Mouse (Mus musculus): ENCODE results near the gene Ccdc61. TPM values are rescaled to one million over a fixed set of nuclear protein-coding genes. Genes with fewer than 3 reads are reported as not detected.
A peak's percentile ranks its signal among the peaks of the same experiment; 100 is the strongest.

The Ccdc61 gene
- polyA plus RNA-seq, 1 experiment from 2014 or later = 23.0 TPM

GRCm38 (mm10) chr7:18926911-18927310 is 16.7 kb upstream of the Ccdc61 start:
- Histone ChIP-seq H3K9me3 (no peaks in the 10 kb centered on the region), H3K36me3 (no peaks in the 10 kb centered on the region), H3K4me3 (peak overlapping the region; percentile 96), H3K4me1 (replicated peaks) (peaks cover 87% of the 10 kb centered on the region), H3K9ac (peak overlapping the region; percentile 100), H3K4me2 (peak overlapping the region; percentile 77), H3K27me3 (no peaks in the 10 kb centered on the region), H3K27ac (replicated peaks) (peak overlapping the region; percentile 96)
- peak; percentile 5; the same call in 1 of the 2 replicates for ATAC-seq (ENCODE audit: low read depth)
- 43% methylated on average over 6 of the region's 6 CpGs for WGBS

- H3K9ac ChIP-seq = peak overlapping the region; percentile 100
- peak overlapping the region; percentile 77 for H3K4me2 ChIP-seq
- no peaks in the 10 kb centered on the region for H3K36me3 ChIP-seq
- H3K9me3 ChIP-seq = no peaks in the 10 kb centered on the region
- peak; percentile 32 for ATAC-seq (ENCODE audit: low read depth)
- H3K27me3 ChIP-seq = no peaks in the 10 kb centered on the region
- peak overlapping the region; percentile 96 for H3K4me3 ChIP-seq
- WGBS = under 1% methylated on average over 35 of the region's 42 CpGs
- peaks cover 86% of the 10 kb centered on the region for H3K4me1 ChIP-seq (replicated peaks)
- peak overlapping the region; percentile 96 for H3K27ac ChIP-seq (replicated peaks)
Observed at GRCm38 (mm10) chr7:18926041-18926790, 16.0 kb upstream of the Ccdc61 start.

- peak within 1 kb of the TSS; percentile 96 for H3K4me3 ChIP-seq
Observed at GRCm38 (mm10) chr7:18925162-18925938, 15.1 kb upstream of the Ccdc61 start, which contains the start of gene Nova2. Gene Nova2 (plus strand): TSS chr7:18925888.

GRCm38 (mm10) chr7:18924321-18924720 is 14.1 kb upstream of the Ccdc61 start:
- H3K4me3 ChIP-seq = no peak overlapping the region
- H3K4me1 ChIP-seq (replicated peaks) = peaks cover 74% of the 10 kb centered on the region
- H3K9ac ChIP-seq = peak overlapping the region; percentile 57; the same call in 1 of the 2 replicates
- no peaks in the 10 kb centered on the region for H3K9me3 ChIP-seq
- H3K4me2 ChIP-seq = peak overlapping the region; percentile 77
- 4% methylated on average over 8 of the region's 8 CpGs for WGBS
- no peaks in the 10 kb centered on the region for H3K27me3 ChIP-seq
- H3K27ac ChIP-seq (replicated peaks) = peak overlapping the region; percentile 96
- no peak for ATAC-seq (ENCODE audit: low read depth)
- H3K36me3 ChIP-seq = no peaks in the 10 kb centered on the region

More at GRCm38 (mm10) chr7:18925162-18925938, 15.1 kb upstream of the Ccdc61 start, which contains the start of gene Nova2:
- ATAC-seq (ENCODE audit: low read depth) = peak; percentile 81
- H3K36me3 ChIP-seq = no peaks in the 10 kb centered on the region
- H3K27me3 ChIP-seq = no peaks in the 10 kb centered on the region
- no peaks in the 10 kb centered on the region for H3K9me3 ChIP-seq
- under 1% methylated on average over 30 of the region's 45 CpGs for WGBS
- peaks cover 84% of the 10 kb centered on the region for H3K4me1 ChIP-seq (replicated peaks)
- H3K4me2 ChIP-seq = peak within 1 kb of the TSS; percentile 77
- H3K27ac ChIP-seq (replicated peaks) = peak within 1 kb of the TSS; percentile 96
- H3K9ac ChIP-seq = peak within 1 kb of the TSS; percentile 100

- Histone ChIP-seq H3K36me3 (no peaks in the 10 kb centered on the region), H3K27ac (replicated peaks) (peak overlapping the region; percentile 96), H3K9ac (peak overlapping the region; percentile 57), H3K9me3 (no peaks in the 10 kb centered on the region), H3K4me3 (0 out of 2 replicates have a peak overlapping the region, but pooled peaks have one; percentile 1), H3K27me3 (no peaks in the 10 kb centered on the region), H3K4me1 (replicated peaks) (peaks cover 68% of the 10 kb centered on the region), H3K4me2 (peak overlapping the region; percentile 77)
- no peak for ATAC-seq (ENCODE audit: low read depth)
- 19% methylated on average over 4 of the region's 4 CpGs for WGBS
Observed at GRCm38 (mm10) chr7:18923711-18924191, 13.5 kb upstream of the Ccdc61 start.

- Histone ChIP-seq H3K4me2 (peak overlapping the region; percentile 77), H3K27me3 (no peaks in the 10 kb centered on the region), H3K9ac (peak overlapping the region; percentile 57; the same call in 1 of the 2 replicates), H3K4me3 (0 out of 2 replicates have a peak overlapping the region, but pooled peaks have one; percentile 1), H3K36me3 (no peaks in the 10 kb centered on the region), H3K4me1 (replicated peaks) (peaks cover 64% of the 10 kb centered on the region), H3K9me3 (no peaks in the 10 kb centered on the region), H3K27ac (replicated peaks) (peak overlapping the region; percentile 96)
- 59% methylated on average over 11 of the region's 11 CpGs for WGBS
- no peak for ATAC-seq (ENCODE audit: low read depth)
Observed at GRCm38 (mm10) chr7:18923267-18923666, 13.1 kb upstream of the Ccdc61 start.

- Histone ChIP-seq H3K4me3 (no peak overlapping the region), H3K4me2 (peak overlapping the region; percentile 77), H3K9me3 (no peaks in the 10 kb centered on the region), H3K36me3 (no peaks in the 10 kb centered on the region), H3K9ac (peak overlapping the region; percentile 57), H3K4me1 (replicated peaks) (peaks cover 59% of the 10 kb centered on the region), H3K27ac (replicated peaks) (peak overlapping the region; percentile 96), H3K27me3 (no peaks in the 10 kb centered on the region)
- 12% methylated on average over 5 of the region's 5 CpGs for WGBS
- ATAC-seq (ENCODE audit: low read depth) = no peak
Observed at GRCm38 (mm10) chr7:18922807-18923206, 12.6 kb upstream of the Ccdc61 start.

- Histone ChIP-seq H3K4me1 (replicated peaks) (peaks cover 47% of the 10 kb centered on the region), H3K9ac (0 out of 2 replicates have a peak overlapping the region, but pooled peaks have one; percentile 4), H3K4me2 (peak overlapping the region; percentile 39), H3K27ac (replicated peaks) (peak overlapping the region; percentile 75), H3K9me3 (no peaks in the 10 kb centered on the region), H3K4me3 (no peak overlapping the region), H3K36me3 (no peaks in the 10 kb centered on the region), H3K27me3 (no peaks in the 10 kb centered on the region)
- WGBS = under 1% methylated on average over 12 of the region's 12 CpGs
- ATAC-seq (ENCODE audit: low read depth) = no peak
Observed at GRCm38 (mm10) chr7:18921069-18921468, 10.9 kb upstream of the Ccdc61 start.

GRCm38 (mm10) chr7:18917931-18918330 is 7.7 kb upstream of the Ccdc61 start:
- no peak for ATAC-seq (ENCODE audit: low read depth)

GRCm38 (mm10) chr7:18916254-18916653 is 6.0 kb upstream of the Ccdc61 start:
- Histone ChIP-seq H3K4me2 (no peak overlapping the region), H3K4me1 (replicated peaks) (peaks cover 7% of the 10 kb centered on the region), H3K9me3 (no peaks in the 10 kb centered on the region), H3K36me3 (no peaks in the 10 kb centered on the region), H3K9ac (no peak overlapping the region), H3K27ac (replicated peaks) (no peak overlapping the region), H3K4me3 (no peak overlapping the region), H3K27me3 (no peaks in the 10 kb centered on the region)
- WGBS = 76% methylated on average over 4 of the region's 4 CpGs
- ATAC-seq (ENCODE audit: low read depth) = no peak

More at GRCm38 (mm10) chr7:18917931-18918330, 7.7 kb upstream of the Ccdc61 start:
- H3K9me3 ChIP-seq = no peaks in the 10 kb centered on the region
- H3K4me3 ChIP-seq = no peak overlapping the region
- no peaks in the 10 kb centered on the region for H3K27me3 ChIP-seq
- H3K9ac ChIP-seq = no peak overlapping the region
- no peaks in the 10 kb centered on the region for H3K36me3 ChIP-seq
- H3K4me2 ChIP-seq = no peak overlapping the region
- H3K27ac ChIP-seq (replicated peaks) = no peak overlapping the region
- H3K4me1 ChIP-seq (replicated peaks) = peaks cover 22% of the 10 kb centered on the region
- 61% methylated on average over 3 of the region's 3 CpGs for WGBS

GRCm38 (mm10) chr7:18909797-18910196 is 418 bp downstream of the Ccdc61 start:
- peaks cover 25% of the 10 kb centered on the region for H3K4me1 ChIP-seq (replicated peaks)
- no peaks in the 10 kb centered on the region for H3K27me3 ChIP-seq
- H3K27ac ChIP-seq (replicated peaks) = no peak overlapping the region
- 8% methylated on average over 17 of the region's 17 CpGs for WGBS
- H3K4me2 ChIP-seq = peak overlapping the region; percentile 75
- peak; percentile 19 for ATAC-seq (ENCODE audit: low read depth)
- no peaks in the 10 kb centered on the region for H3K9me3 ChIP-seq
- peak overlapping the region; percentile 67 for H3K9ac ChIP-seq
- no peaks in the 10 kb centered on the region for H3K36me3 ChIP-seq
- peak overlapping the region; percentile 48 for H3K4me3 ChIP-seq

GRCm38 (mm10) chr7:18904971-18905370 is 5.2 kb downstream of the Ccdc61 start:
- no peak for ATAC-seq (ENCODE audit: low read depth)
- peaks cover 14% of the 10 kb centered on the region; the same call in 1 of the 2 replicates for H3K36me3 ChIP-seq
- H3K9me3 ChIP-seq = no peaks in the 10 kb centered on the region
- WGBS = 81% methylated on average over 3 of the region's 3 CpGs
- H3K4me1 ChIP-seq (replicated peaks) = peaks cover 19% of the 10 kb centered on the region
- no peak overlapping the region for H3K9ac ChIP-seq
- no peak overlapping the region for H3K4me3 ChIP-seq
- no peak overlapping the region for H3K4me2 ChIP-seq
- no peak overlapping the region for H3K27ac ChIP-seq (replicated peaks)
- no peaks in the 10 kb centered on the region for H3K27me3 ChIP-seq
